Comparison of ENCODE assay signal across 11 mouse cellular contexts in the genomic region with DNA sequence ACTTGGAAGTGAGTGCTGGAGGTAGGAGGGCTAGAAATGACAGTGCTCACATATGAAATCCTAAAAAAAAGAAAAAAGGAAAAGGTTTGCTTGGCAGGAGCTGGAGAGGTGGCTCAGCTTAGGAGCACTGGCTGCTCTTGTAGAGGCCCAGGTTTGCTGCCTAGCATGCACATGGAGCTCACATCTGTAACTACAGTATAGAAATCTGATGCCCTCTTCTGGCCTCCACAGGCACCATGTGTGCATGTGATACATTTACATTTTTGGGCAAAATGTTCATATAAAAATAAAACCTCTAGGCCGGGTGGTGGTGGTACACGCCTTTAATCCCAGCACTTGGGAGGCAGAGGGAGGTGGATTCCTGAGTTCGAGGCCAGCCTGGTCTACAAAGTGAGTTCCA. TPM values are rescaled to one million over a fixed set of nuclear protein-coding genes. Genes with fewer than 3 reads are reported as not detected.
DNase-seq lines count a peak whose midpoint lies in the region; ATAC-seq lines count a peak whose summit lies in the region.
"Had no signal": no experiment of that assay in that cellular context is flagged by ENCODE, and none has a peak within 500 bp of the region (broad histone marks: within the 10 kb centered on the region; RNA-seq: fewer than 3 reads in every experiment).

No protein-coding gene starts in this region.

- DNase-seq in embryonic facial prominence, embryonic 14.5 days (ENCODE audit: low spot score) = peak; percentile 23
- no peak for DNase-seq in embryonic facial prominence, embryonic 10.5 days (ENCODE audit: low spot score)
- DNase-seq in kidney, postnatal 14 days = peak; percentile 41
- DNase-seq in kidney, adult 11 months = no peak
- DNase-seq in T-cell, adult 2 months (ENCODE audit: low spot score) = peak; percentile 20

- H3K9ac ChIP-seq in embryonic facial prominence, embryonic 14.5 days (ENCODE audit: low read depth, low read length) = no peak overlapping the region
- H3K9ac ChIP-seq in neural tube, embryonic 15.5 days (replicated peaks) = no peak overlapping the region
- H3K9ac ChIP-seq in forebrain, embryonic 16.5 days (replicated peaks; ENCODE audit: low read depth, low read length) = no peak overlapping the region
- H3K9ac ChIP-seq: forebrain, embryonic 13.5 days; limb, embryonic 12.5 days; midbrain, embryonic 12.5 days had no signal

- no peak overlapping the region for H3K4me2 ChIP-seq in embryonic facial prominence, embryonic 14.5 days (ENCODE audit: low read depth, low read length)
- no peak overlapping the region for H3K4me2 ChIP-seq in neural tube, embryonic 15.5 days
- H3K4me2 ChIP-seq in forebrain, embryonic 16.5 days (ENCODE audit: low read length) = no peak overlapping the region
- H3K4me2 ChIP-seq: forebrain, embryonic 13.5 days; limb, embryonic 12.5 days; midbrain, embryonic 12.5 days had no signal

- ATAC-seq in embryonic facial prominence, embryonic 14.5 days (ENCODE audit: low read depth) = no peak
- ATAC-seq in neutrophil, adult 5-6 weeks (ENCODE audit: extremely low read depth, insufficient number of reproducible peaks, low FRiP score, poor library complexity, severe bottlenecking) = 0 out of 2 replicates have a peak, but pooled peaks have one; percentile 39
- no peak for ATAC-seq in neural tube, embryonic 15.5 days (ENCODE audit: low FRiP score)
- ATAC-seq in forebrain, embryonic 16.5 days = no peak
- ATAC-seq: forebrain, embryonic 13.5 days had no signal

- H3K4me1 ChIP-seq in embryonic facial prominence, embryonic 14.5 days (ENCODE audit: control insufficient read depth, insufficient read depth, low read length) = no peaks in the 10 kb centered on the region
- H3K4me1 ChIP-seq in embryonic facial prominence, embryonic 10.5 days = peaks cover 9% of the 10 kb centered on the region
- H3K4me1 ChIP-seq in neural tube, embryonic 15.5 days = no peaks in the 10 kb centered on the region
- no peaks in the 10 kb centered on the region for H3K4me1 ChIP-seq in forebrain, embryonic 16.5 days (replicated peaks; ENCODE audit: control insufficient read depth, insufficient read depth, low read length)
- H3K4me1 ChIP-seq: forebrain, embryonic 13.5 days; limb, embryonic 12.5 days; midbrain, embryonic 12.5 days had no signal

- peaks cover 41% of the 10 kb centered on the region for H3K36me3 ChIP-seq in embryonic facial prominence, embryonic 14.5 days (ENCODE audit: control insufficient read depth, insufficient read depth, low read length)
- peaks cover 62% of the 10 kb centered on the region for H3K36me3 ChIP-seq in embryonic facial prominence, embryonic 10.5 days (replicated peaks)
- peaks cover 48% of the 10 kb centered on the region for H3K36me3 ChIP-seq in neural tube, embryonic 15.5 days
- H3K36me3 ChIP-seq in forebrain, embryonic 16.5 days (ENCODE audit: control insufficient read depth, insufficient read depth) = peaks cover 10% of the 10 kb centered on the region

- no peak overlapping the region for H3K4me3 ChIP-seq in embryonic facial prominence, embryonic 14.5 days (ENCODE audit: low read depth, low read length)
- no peak overlapping the region for H3K4me3 ChIP-seq in embryonic facial prominence, embryonic 10.5 days
- H3K4me3 ChIP-seq in neural tube, embryonic 15.5 days (replicated peaks) = no peak overlapping the region
- no peak overlapping the region for H3K4me3 ChIP-seq in forebrain, embryonic 16.5 days (replicated peaks; ENCODE audit: low read length)
- H3K4me3 ChIP-seq: forebrain, embryonic 13.5 days; limb, embryonic 12.5 days; midbrain, embryonic 12.5 days had no signal

- no peaks in the 10 kb centered on the region for H3K27me3 ChIP-seq in embryonic facial prominence, embryonic 14.5 days (replicated peaks; ENCODE audit: control insufficient read depth, insufficient read depth, low read length)
- no peaks in the 10 kb centered on the region for H3K27me3 ChIP-seq in embryonic facial prominence, embryonic 10.5 days (replicated peaks; ENCODE audit: low read depth, poor library complexity, severe bottlenecking)
- no peaks in the 10 kb centered on the region for H3K27me3 ChIP-seq in neural tube, embryonic 15.5 days (replicated peaks)
- no peaks in the 10 kb centered on the region for H3K27me3 ChIP-seq in forebrain, embryonic 16.5 days (replicated peaks; ENCODE audit: control insufficient read depth, insufficient read depth, low read length)
- H3K27me3 ChIP-seq: forebrain, embryonic 13.5 days; limb, embryonic 12.5 days; midbrain, embryonic 12.5 days had no signal

- WGBS in embryonic facial prominence, embryonic 14.5 days = 77% methylated on average over 3 of the region's 3 CpGs
- WGBS in embryonic facial prominence, embryonic 10.5 days = 86% methylated on average over 3 of the region's 3 CpGs
- WGBS in neural tube, embryonic 15.5 days = 96% methylated on average over 3 of the region's 3 CpGs
- WGBS in forebrain, embryonic 16.5 days = 91% methylated on average over 3 of the region's 3 CpGs

- no peaks in the 10 kb centered on the region for H3K9me3 ChIP-seq in embryonic facial prominence, embryonic 14.5 days (ENCODE audit: control insufficient read depth, low read length)
- H3K9me3 ChIP-seq in embryonic facial prominence, embryonic 10.5 days = no peaks in the 10 kb centered on the region
- H3K9me3 ChIP-seq in neural tube, embryonic 15.5 days (replicated peaks) = no peaks in the 10 kb centered on the region
- H3K9me3 ChIP-seq in forebrain, embryonic 16.5 days (ENCODE audit: control insufficient read depth, low read length) = no peaks in the 10 kb centered on the region
- H3K9me3 ChIP-seq: forebrain, embryonic 13.5 days; limb, embryonic 12.5 days; midbrain, embryonic 12.5 days had no signal

- H3K27ac ChIP-seq in embryonic facial prominence, embryonic 14.5 days (replicated peaks; ENCODE audit: low read depth, low read length) = no peak overlapping the region
- no peak overlapping the region for H3K27ac ChIP-seq in embryonic facial prominence, embryonic 10.5 days (replicated peaks)
- H3K27ac ChIP-seq in neural tube, embryonic 15.5 days (replicated peaks) = no peak overlapping the region
- no peak overlapping the region for H3K27ac ChIP-seq in forebrain, embryonic 16.5 days (ENCODE audit: low read length)
- H3K27ac ChIP-seq: forebrain, embryonic 13.5 days; limb, embryonic 12.5 days; midbrain, embryonic 12.5 days had no signal

RNA-seq across cellular contexts. Expression of a gene that starts 13.4 kb away (rescaled TPM):
- 8.1 and 8.7 TPM in 2 replicates for polyA plus RNA-seq in embryonic facial prominence, embryonic 14.5 days (2014; fragmentation: Nextera tagmentation; extraction: Ambion mirVana)
- 8.1 and 8.9 TPM in 2 replicates for polyA plus RNA-seq in embryonic facial prominence, embryonic 10.5 days (2016; fragmentation: Nextera tagmentation; extraction: Ambion mirVana)
- 28.5 and 29.7 TPM in 2 replicates for total RNA-seq in neutrophil, adult 5-6 weeks (2017)
- polyA plus RNA-seq in neural tube, embryonic 15.5 days (2015; fragmentation: Nextera tagmentation; extraction: Ambion mirVana) = 8.2 and 8.9 TPM in 2 replicates
- 10.3 and 11.3 TPM in 2 replicates for polyA plus RNA-seq in forebrain, embryonic 16.5 days (2015; fragmentation: Nextera tagmentation; extraction: Ambion mirVana)

RNA-seq across cellular contexts. Expression of a gene that starts 35.6 kb away (rescaled TPM):
- polyA plus RNA-seq in embryonic facial prominence, embryonic 14.5 days (2014; fragmentation: Nextera tagmentation; extraction: Ambion mirVana) = 8.6 and 9.4 TPM in 2 replicates
- 5.3 and 5.8 TPM in 2 replicates for polyA plus RNA-seq in embryonic facial prominence, embryonic 10.5 days (2016; fragmentation: Nextera tagmentation; extraction: Ambion mirVana)
- total RNA-seq in neutrophil, adult 5-6 weeks (2017) = 59.8 and 81.4 TPM in 2 replicates
- polyA plus RNA-seq in neural tube, embryonic 15.5 days (2015; fragmentation: Nextera tagmentation; extraction: Ambion mirVana) = 6.3 and 8.3 TPM in 2 replicates
- 3.0 and 3.3 TPM in 2 replicates for polyA plus RNA-seq in forebrain, embryonic 16.5 days (2015; fragmentation: Nextera tagmentation; extraction: Ambion mirVana)

Comparison
In these comparisons a context has a peak if more than half of its experiments do, and no peak if none do; other contexts are left out.
1. DNase-seq: peak in embryonic facial prominence, embryonic 14.5 days (single experiment), kidney, postnatal 14 days (single experiment) and T-cell, adult 2 months (single experiment); none in embryonic facial prominence, embryonic 10.5 days (single experiment) and kidney, adult 11 months (single experiment).